In the genomic region with DNA sequence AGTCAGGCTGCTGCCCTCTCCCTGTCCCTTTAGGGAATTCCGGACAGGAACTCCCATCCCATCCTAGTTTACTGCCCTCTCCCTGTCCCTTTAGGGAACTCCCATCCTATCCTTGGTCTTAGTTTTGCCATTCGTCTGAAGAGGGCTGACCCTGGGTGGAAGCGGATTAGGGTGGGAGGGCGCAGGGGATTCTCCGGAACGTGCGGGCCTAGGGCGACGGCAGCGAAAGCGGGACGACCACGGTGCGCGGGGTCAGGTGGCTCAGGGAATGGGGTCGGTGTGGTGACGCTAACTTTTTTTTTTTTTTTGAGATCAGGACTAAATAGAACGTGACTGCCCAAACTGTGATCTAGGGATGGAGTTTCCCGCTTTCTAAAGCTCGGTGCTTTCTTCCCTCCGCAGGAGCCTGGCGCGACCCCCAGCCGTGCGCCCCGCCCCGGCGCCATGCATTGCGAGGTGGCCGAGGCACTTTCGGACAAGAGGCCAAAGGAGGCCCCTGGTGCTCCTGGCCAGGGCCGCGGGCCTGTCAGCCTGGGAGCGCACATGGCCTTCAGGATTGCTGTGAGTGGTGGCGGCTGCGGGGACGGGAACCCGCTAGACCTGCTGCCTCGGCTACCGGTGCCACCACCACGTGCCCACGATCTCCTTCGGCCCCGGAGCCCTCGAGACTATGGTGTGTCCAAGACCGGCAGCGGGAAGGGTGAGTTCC, we compare ENCODE assay signal across 8 mouse cellular contexts. TPM values are rescaled to one million over a fixed set of nuclear protein-coding genes. Genes with fewer than 3 reads are reported as not detected.
DNase-seq lines count a peak whose midpoint lies in the region; ATAC-seq and TF ChIP-seq lines count a peak whose summit lies in the region.

No protein-coding gene starts in this region.

- peak overlapping the region; percentile 96 for H3K4me2 ChIP-seq in forebrain, embryonic 13.5 days
- H3K4me2 ChIP-seq in limb, embryonic 12.5 days: peak overlapping the region; percentile 94

- peaks cover 17% of the 10 kb centered on the region for H3K27me3 ChIP-seq in liver, adult 2 months (ENCODE audit: control insufficient read depth, insufficient read depth, low read length)
- peaks cover 71% of the 10 kb centered on the region for H3K27me3 ChIP-seq in forebrain, embryonic 13.5 days
- H3K27me3 ChIP-seq in limb, embryonic 12.5 days: peaks cover 82% of the 10 kb centered on the region
- peaks cover 54% of the 10 kb centered on the region for H3K27me3 ChIP-seq in small intestine, adult 2 months (ENCODE audit: control insufficient read depth, insufficient read depth, low read length)

- no peak for TF ChIP-seq CTCF in liver, adult 2 months (IDR thresholded peaks at IDR 0.05; ENCODE audit: low read depth, low read length)
- no peak for TF ChIP-seq CTCF in small intestine, adult 2 months (IDR thresholded peaks at IDR 0.05; ENCODE audit: extremely low read depth, insufficient read length, insufficient replicate concordance, low read depth, low read length)

- H3K79me2 ChIP-seq in liver, adult 2 months (ENCODE audit: control insufficient read depth, insufficient read depth, low read length): no peaks in the 10 kb centered on the region

- DNase-seq in liver, adult 2 months (ENCODE audit: extremely low read depth, low read depth, low spot score): no peak
- DNase-seq in liver: no peak
- no peak for DNase-seq in spleen, postnatal 14 days (ENCODE audit: low spot score in 2 of 2)
- DNase-seq in right cerebral cortex, postnatal 36 days (ENCODE audit: low spot score in 2 of 2): no peak
- no peak for DNase-seq in gastrocnemius, postnatal 25 days

- no peak overlapping the region for H3K9ac ChIP-seq in liver, adult 2 months (ENCODE audit: low read depth, low read length)
- H3K9ac ChIP-seq in forebrain, embryonic 13.5 days: peak overlapping the region; percentile 70
- peak overlapping the region; percentile 71 for H3K9ac ChIP-seq in limb, embryonic 12.5 days (replicated peaks)

- no peak for TF ChIP-seq POLR2A in liver, adult 2 months (IDR thresholded peaks at IDR 0.05; ENCODE audit: extremely low read depth, insufficient read depth, low read length)
- TF ChIP-seq POLR2A in small intestine, adult 2 months (IDR thresholded peaks at IDR 0.05; ENCODE audit: low read depth, low read length): no peak

- H3K4me3 ChIP-seq in liver, adult 2 months (ENCODE audit: insufficient read depth, low read depth, low read length): peak overlapping the region; percentile 33; the same call in 1 of the 2 replicates
- peak overlapping the region; percentile 68 for H3K4me3 ChIP-seq in forebrain, embryonic 13.5 days
- peak overlapping the region; percentile 65 for H3K4me3 ChIP-seq in limb, embryonic 12.5 days (replicated peaks)
- H3K4me3 ChIP-seq in small intestine, adult 2 months (ENCODE audit: low read depth, low read length): peak overlapping the region; percentile 65

- no peaks in the 10 kb centered on the region for H3K9me3 ChIP-seq in forebrain, embryonic 13.5 days (replicated peaks)
- H3K9me3 ChIP-seq in limb, embryonic 12.5 days: no peaks in the 10 kb centered on the region

- 12% methylated on average over 47 of the region's 47 CpGs for WGBS in liver, adult 2 months
- WGBS in forebrain, embryonic 13.5 days: 2% methylated on average over 46 of the region's 47 CpGs
- WGBS in limb, embryonic 12.5 days: 1% methylated on average over 47 of the region's 47 CpGs
- WGBS in small intestine, adult 2 months: 7% methylated on average over 47 of the region's 47 CpGs

- peak; percentile 28 for ATAC-seq in forebrain, embryonic 13.5 days
- ATAC-seq in limb, embryonic 12.5 days (ENCODE audit: insufficient number of reproducible peaks, insufficient read depth, low FRiP score, low TSS enrichment, low read depth): 0 out of 2 replicates have a peak, but pooled peaks have one; percentile 8

- no peak overlapping the region for H3K27ac ChIP-seq in liver, adult 2 months (replicated peaks; ENCODE audit: insufficient read depth, low read depth, low read length)
- no peak overlapping the region for H3K27ac ChIP-seq in forebrain, embryonic 13.5 days
- H3K27ac ChIP-seq in limb, embryonic 12.5 days: no peak overlapping the region
- H3K27ac ChIP-seq in small intestine, adult 2 months (ENCODE audit: insufficient read depth, low read depth, low read length): no peak overlapping the region

- H3K36me3 ChIP-seq in liver, adult 2 months (ENCODE audit: control insufficient read depth, insufficient read depth, low read length): no peaks in the 10 kb centered on the region
- no peaks in the 10 kb centered on the region for H3K36me3 ChIP-seq in forebrain, embryonic 13.5 days (ENCODE audit: poor library complexity, severe bottlenecking)
- no peaks in the 10 kb centered on the region for H3K36me3 ChIP-seq in limb, embryonic 12.5 days
- no peaks in the 10 kb centered on the region for H3K36me3 ChIP-seq in small intestine, adult 2 months (ENCODE audit: control insufficient read depth, insufficient read depth, low read length)

- 0 out of 2 replicates have a peak, but pooled peaks cover 4% of the 10 kb centered on the region for H3K4me1 ChIP-seq in liver, adult 2 months (ENCODE audit: control insufficient read depth, insufficient read depth, low read length)
- H3K4me1 ChIP-seq in forebrain, embryonic 13.5 days: peaks cover 21% of the 10 kb centered on the region
- H3K4me1 ChIP-seq in limb, embryonic 12.5 days (replicated peaks): peaks cover 39% of the 10 kb centered on the region
- H3K4me1 ChIP-seq in small intestine, adult 2 months (ENCODE audit: control insufficient read depth, insufficient read depth, insufficient read length, low read length): peaks cover 7% of the 10 kb centered on the region

RNA-seq across cellular contexts. Expression of gene Glis1, which starts 1.0 kb away (rescaled TPM):
- not detected in 2 replicates for total RNA-seq in liver, adult 2 months (2014; rRNA removed)
- polyA plus RNA-seq in liver, adult 2 months (2012; rRNA removed): 0.10 TPM in 1 of 2 replicates, not detected in the other
- 0.75 and 0.84 TPM in 2 replicates for polyA plus RNA-seq in forebrain, embryonic 13.5 days (2015; fragmentation: Nextera tagmentation; extraction: Ambion mirVana)
- polyA plus RNA-seq in limb, embryonic 12.5 days (2016; fragmentation: Nextera tagmentation; extraction: Ambion mirVana): 12.0 and 13.4 TPM in 2 replicates
- 0.10 and 1.0 TPM in 2 replicates for polyA plus RNA-seq in small intestine, adult 2 months (2012; rRNA removed)
- not detected for total RNA-seq in gastrocnemius, postnatal 25 days (2021)
